Mouse (Mus musculus) C2C12 (cell line): Measurements from ENCODE around the gene Gm21887. TPM values are rescaled to one million over a fixed set of nuclear protein-coding genes. Genes with fewer than 3 reads are reported as not detected.
A peak's percentile ranks its signal among the peaks of the same experiment; 100 is the strongest.
"Not testable (repeated sequence)": the region's sequence is repeated elsewhere in the genome, so short reads cannot be mapped to it uniquely, and the experiment has no call there.

Experiments
- H3K27me3 ChIP-seq: one replicate; pipeline ENCODE4 v1.6.1; 2011; ENCODE audit not compliant: control insufficient read depth, insufficient read depth, insufficient read length
- H3K36me3 ChIP-seq: one replicate; pipeline ENCODE4 v1.6.1; 2011; ENCODE audit not compliant: control insufficient read depth, insufficient read depth
- H3K4me3 ChIP-seq: one replicate; pipeline ENCODE4 v1.5.1; 2011; ENCODE audit warnings: mild to moderate bottlenecking, control low read depth; ENCODE audit not compliant: poor library complexity, insufficient read depth, severe bottlenecking
- H3K79me2 ChIP-seq: one replicate; pipeline ENCODE4 v1.6.1; 2011; ENCODE audit not compliant: control insufficient read depth, insufficient read depth
- H3K79me3 ChIP-seq: one replicate; pipeline ENCODE4 v1.6.1; 2011; ENCODE audit warnings: low read depth, control low read depth
- H3ac ChIP-seq: one replicate; pipeline ENCODE3; 2011; ENCODE audit warnings: low read depth; ENCODE audit not compliant: control insufficient read depth, insufficient read length
- MAX ChIP-seq: IDR thresholded peaks from one replicate; pipeline ENCODE4 v1.6.1; 2011; ENCODE audit warnings: mild to moderate bottlenecking, control low read depth
- USF1 ChIP-seq: IDR thresholded peaks from one replicate; pipeline ENCODE4 v1.6.1; 2011; ENCODE audit warnings: low read depth, mild to moderate bottlenecking, control low read depth, moderate library complexity
- polyA plus RNA-seq: library from polyadenylated mRNA; unstranded; fragments of >200 nt; fragmentation: generic; extraction: Trizol; gene quantifications from one replicate; pipeline ENCODE4 v1.2.1, GENCODE M21; 2012; ENCODE audit warnings: missing spikeins

Gm21887 gene
- polyA plus RNA-seq, 1 experiment = 42.3 TPM

- H3K36me3 ChIP-seq, H3K79me3 ChIP-seq, H3ac ChIP-seq, H3K4me3 ChIP-seq, H3K27me3 ChIP-seq: not testable (repeated sequence)
- peaks cover 23% of the 10 kb centered on the region for H3K79me2 ChIP-seq
Measured at GRCm38 (mm10) chrX:170008584-170008983, 875 bp upstream of the Gm21887 start.

DNA sequence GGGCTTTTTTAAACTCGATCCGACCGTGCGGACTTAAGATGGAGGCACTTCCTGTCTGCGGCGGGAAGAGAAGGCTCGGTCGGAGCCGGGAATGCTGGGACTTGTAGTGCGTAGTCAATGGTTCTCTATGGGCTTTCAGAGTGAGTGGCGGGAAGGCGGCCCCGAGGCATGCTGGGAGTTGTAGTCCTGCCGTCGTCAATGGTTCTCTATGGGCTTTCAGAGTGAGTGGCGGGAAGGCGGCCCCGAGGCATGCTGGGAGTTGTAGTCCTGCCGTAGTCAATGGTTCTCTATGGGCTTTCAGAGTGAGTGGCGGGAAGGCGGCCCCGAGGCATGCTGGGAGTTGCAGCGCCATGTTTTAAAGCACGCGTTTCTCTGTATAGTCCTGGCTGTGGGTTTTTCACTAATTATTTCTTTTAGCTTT, 352 bp downstream of the Gm21887 start:
- H3K79me3 ChIP-seq = not testable (repeated sequence)

DNA sequence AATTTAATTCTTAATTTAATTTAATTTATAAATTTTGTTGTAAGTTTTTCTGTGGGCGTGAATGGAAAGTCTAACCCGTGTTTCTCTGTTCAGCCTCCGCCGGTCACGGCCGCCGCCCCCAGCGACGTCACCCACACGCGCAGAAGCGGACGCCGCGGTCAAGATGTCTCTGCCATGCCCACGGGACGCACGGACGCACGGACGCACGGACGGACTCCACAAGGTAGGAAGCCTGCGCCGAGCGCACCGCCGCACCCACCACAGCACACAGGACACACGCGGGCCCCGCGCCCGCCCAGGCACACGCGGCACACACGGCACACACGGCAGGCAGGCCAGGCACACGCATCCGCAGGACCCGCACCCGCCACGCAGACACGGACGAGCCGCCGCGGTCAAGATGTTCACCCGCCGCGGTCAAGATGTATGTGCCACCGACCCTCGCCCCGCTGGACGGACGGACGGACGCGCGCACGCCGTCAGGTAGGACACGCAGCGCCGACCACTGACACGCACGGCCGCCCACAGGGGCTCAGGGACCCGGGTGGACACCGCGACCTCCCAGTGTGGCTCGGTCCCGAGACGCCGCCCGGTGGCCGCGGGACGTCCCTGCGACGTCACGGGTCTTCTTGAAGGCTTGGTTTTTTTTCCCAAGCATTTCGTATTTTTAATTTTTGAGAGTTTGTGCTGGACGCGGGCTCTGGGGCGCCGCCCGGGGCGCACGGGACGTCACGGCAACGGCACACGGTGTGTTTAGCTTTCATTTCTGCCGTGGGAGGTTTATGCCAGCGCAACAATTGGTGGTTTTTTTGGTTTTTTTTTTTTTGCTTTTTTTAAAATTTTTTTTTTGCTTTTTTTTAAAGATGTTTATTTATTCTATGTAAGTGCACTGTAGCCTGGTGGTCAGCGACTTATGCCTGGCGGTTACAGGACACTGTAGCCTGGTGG, 1.4 kb downstream of the Gm21887 start:
- peaks cover 28% of the 10 kb centered on the region for H3K79me2 ChIP-seq
- H3K4me3 ChIP-seq = peak overlapping the region; percentile 98
- peak overlapping the region; percentile 55 for H3ac ChIP-seq
- H3K27me3 ChIP-seq, H3K36me3 ChIP-seq, H3K79me3 ChIP-seq: not testable (repeated sequence)

More for the DNA sequence above, 352 bp downstream of the Gm21887 start:
- H3K4me3 ChIP-seq = peak overlapping the region; percentile 98
- not testable (repeated sequence) for H3K27me3 ChIP-seq, H3K36me3 ChIP-seq
- peak; percentile 83 for TF ChIP-seq MAX
- H3K79me2 ChIP-seq = peaks cover 28% of the 10 kb centered on the region
- H3ac ChIP-seq = peak overlapping the region; percentile 83

- not testable (repeated sequence) for H3K27me3 ChIP-seq, H3K79me3 ChIP-seq, H3K4me3 ChIP-seq, H3ac ChIP-seq, H3K36me3 ChIP-seq
- peaks cover 34% of the 10 kb centered on the region for H3K79me2 ChIP-seq
Measured at GRCm38 (mm10) chrX:170011529-170011879, 2.0 kb downstream of the Gm21887 start.

DNA sequence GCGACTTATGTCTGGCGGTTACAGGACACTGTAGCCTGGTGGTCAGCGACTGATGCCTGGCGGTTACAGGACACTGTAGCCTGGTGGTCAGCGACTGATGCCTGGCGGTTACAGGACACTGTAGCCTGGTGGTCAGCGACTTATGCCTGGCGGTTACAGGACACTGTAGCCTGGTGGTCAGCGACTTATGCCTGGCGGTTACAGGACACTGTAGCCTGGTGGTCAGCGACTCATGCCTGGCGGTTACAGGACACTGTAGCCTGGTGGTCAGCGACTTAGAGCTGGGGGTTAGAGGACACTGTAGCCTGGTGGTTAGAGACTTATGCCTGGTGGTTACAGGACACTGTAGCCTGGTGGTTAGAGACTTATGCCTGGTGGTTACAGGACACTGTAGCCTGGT, 4.0 kb downstream of the Gm21887 start:
- Histone ChIP-seq H3K36me3 (peaks cover 24% of the 10 kb centered on the region), H3K79me3 (peaks cover 21% of the 10 kb centered on the region), H3K79me2 (peaks cover 51% of the 10 kb centered on the region)
- H3K4me3 ChIP-seq, H3K27me3 ChIP-seq, H3ac ChIP-seq: not testable (repeated sequence)

DNA sequence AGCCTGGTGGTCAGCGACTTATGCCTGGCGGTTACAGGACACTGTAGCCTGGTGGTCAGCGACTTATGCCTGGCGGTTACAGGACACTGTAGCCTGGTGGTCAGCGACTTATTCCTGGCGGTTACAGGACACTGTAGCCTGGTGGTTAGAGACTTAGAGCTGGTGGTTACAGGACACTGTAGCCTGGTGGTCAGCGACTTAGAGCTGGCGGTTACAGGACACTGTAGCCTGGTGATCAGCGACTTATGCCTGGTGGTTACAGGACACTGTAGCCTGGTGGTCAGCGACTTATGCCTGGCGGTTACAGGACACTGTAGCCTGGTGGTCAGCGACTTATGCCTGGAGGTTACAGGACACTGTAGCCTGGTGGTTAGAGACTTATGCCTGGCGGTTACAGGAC, 4.6 kb downstream of the Gm21887 start:
- H3K4me3 ChIP-seq, H3K27me3 ChIP-seq, H3ac ChIP-seq: not testable (repeated sequence)
- H3K36me3 ChIP-seq = peaks cover 30% of the 10 kb centered on the region
- peaks cover 57% of the 10 kb centered on the region for H3K79me2 ChIP-seq
- peaks cover 23% of the 10 kb centered on the region for H3K79me3 ChIP-seq

DNA sequence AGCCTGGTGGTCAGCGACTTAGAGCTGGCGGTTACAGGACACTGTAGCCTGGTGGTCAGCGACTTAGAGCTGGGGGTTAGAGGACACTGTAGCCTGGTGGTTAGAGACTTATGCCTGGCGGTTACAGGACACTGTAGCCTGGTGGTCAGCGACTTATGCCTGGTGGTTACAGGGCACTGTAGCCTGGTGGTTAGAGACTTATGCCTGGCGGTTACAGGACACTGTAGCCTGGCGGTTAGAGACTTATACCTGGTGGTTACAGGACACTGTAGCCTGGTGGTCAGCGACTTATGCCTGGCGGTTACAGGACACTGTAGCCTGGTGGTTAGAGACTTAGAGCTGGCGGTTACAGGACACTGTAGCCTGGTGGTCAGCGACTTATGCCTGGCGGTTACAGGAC, 6.4 kb downstream of the Gm21887 start:
- H3K4me3 ChIP-seq, H3K27me3 ChIP-seq, H3ac ChIP-seq: not testable (repeated sequence)
- peaks cover 63% of the 10 kb centered on the region for H3K79me2 ChIP-seq
- H3K36me3 ChIP-seq = peaks cover 48% of the 10 kb centered on the region
- H3K79me3 ChIP-seq = peaks cover 40% of the 10 kb centered on the region

GRCm38 (mm10) chrX:170017333-170018245, 8.1 kb downstream of the Gm21887 start:
- H3K36me3 ChIP-seq = peaks cover 60% of the 10 kb centered on the region
- peaks cover 70% of the 10 kb centered on the region for H3K79me2 ChIP-seq
- not testable (repeated sequence) for H3ac ChIP-seq, H3K4me3 ChIP-seq, H3K27me3 ChIP-seq
- H3K79me3 ChIP-seq = peaks cover 47% of the 10 kb centered on the region
- TF ChIP-seq MAX (peak; percentile 20), USF1 (peak; percentile 51)

DNA sequence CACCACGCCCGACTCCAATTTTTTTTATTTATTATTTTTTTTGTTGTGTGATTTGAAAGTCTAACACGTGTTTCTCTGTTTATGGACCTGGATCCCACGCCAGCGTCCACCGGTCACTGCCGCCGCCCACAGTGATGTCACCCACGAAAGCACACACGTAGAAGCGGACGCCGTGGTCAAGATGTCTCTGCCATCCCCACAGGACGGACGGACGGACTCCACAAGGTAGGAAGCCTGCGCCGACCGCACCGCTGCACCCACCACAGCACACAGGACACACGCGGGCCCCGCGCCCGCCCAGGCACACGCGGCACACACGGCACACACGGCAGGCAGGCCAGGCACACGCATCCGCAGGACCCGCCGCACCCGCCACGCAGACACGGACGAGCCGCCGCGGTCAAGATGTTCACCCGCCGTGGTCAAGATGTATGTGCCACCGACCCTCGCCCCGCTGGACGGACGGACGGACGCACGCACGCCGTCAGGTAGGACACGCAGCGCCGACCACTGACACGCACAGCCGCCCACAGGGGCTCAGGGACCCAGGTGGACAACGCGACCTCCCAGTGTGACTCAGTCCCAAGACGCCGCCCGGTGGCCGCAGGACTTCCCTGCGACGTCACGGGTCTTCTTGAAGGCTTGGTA, 9.2 kb downstream of the Gm21887 start:
- H3K79me3 ChIP-seq = peaks cover 47% of the 10 kb centered on the region
- not testable (repeated sequence) for H3K27me3 ChIP-seq
- H3ac ChIP-seq = peak overlapping the region; percentile 3
- H3K4me3 ChIP-seq = peak overlapping the region; percentile 16
- peaks cover 60% of the 10 kb centered on the region for H3K36me3 ChIP-seq
- peaks cover 70% of the 10 kb centered on the region for H3K79me2 ChIP-seq

- H3K27me3 ChIP-seq, H3K4me3 ChIP-seq, H3ac ChIP-seq: not testable (repeated sequence)
- Histone ChIP-seq H3K79me3 (peaks cover 45% of the 10 kb centered on the region), H3K36me3 (peaks cover 55% of the 10 kb centered on the region), H3K79me2 (peaks cover 64% of the 10 kb centered on the region)
Measured at GRCm38 (mm10) chrX:170019219-170019953, 9.9 kb downstream of the Gm21887 start.
